Comparison of ENCODE assay signal across 15 mouse cellular contexts in the genomic region with DNA sequence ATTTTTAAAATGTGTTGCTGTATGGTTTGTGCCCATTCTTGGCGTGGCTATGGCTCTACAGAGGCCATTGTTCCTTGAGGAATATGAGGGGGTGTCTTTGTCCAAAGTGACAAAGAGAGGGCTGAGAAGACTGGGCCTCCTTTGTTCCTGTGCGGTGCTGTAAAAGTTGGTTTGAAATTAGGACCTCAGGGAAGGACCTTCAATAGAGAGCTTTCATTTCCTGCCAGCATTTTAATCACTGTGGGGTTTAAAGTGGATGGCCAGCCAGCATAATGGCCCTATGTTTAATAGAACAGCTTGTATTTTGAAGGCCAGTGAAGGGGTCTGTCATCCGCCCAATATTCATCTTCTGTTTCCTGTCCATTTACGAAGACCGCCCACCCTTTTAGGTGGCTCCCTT.
DNase-seq lines count a peak whose midpoint lies in the region; ATAC-seq lines count a peak whose summit lies in the region.
"Had no signal": no experiment of that assay in that cellular context is flagged by ENCODE, and none has a peak within 500 bp of the region (broad histone marks: within the 10 kb centered on the region; RNA-seq: fewer than 3 reads in every experiment).

No protein-coding gene starts in this region.

- H3K9ac ChIP-seq in lung, embryonic 16.5 days (ENCODE audit: low read length) = no peak overlapping the region
- H3K9ac ChIP-seq: heart, embryonic 12.5 days; neural tube, embryonic 12.5 days had no signal

- H3K36me3 ChIP-seq in lung, embryonic 16.5 days (ENCODE audit: control insufficient read depth, insufficient read depth, low read length) = no peaks in the 10 kb centered on the region
- no peaks in the 10 kb centered on the region for H3K36me3 ChIP-seq in embryonic facial prominence, embryonic 10.5 days (replicated peaks)
- no peaks in the 10 kb centered on the region for H3K36me3 ChIP-seq in limb, embryonic 10.5 days
- H3K36me3 ChIP-seq: heart, embryonic 12.5 days; neural tube, embryonic 12.5 days had no signal

- no peak overlapping the region for H3K4me3 ChIP-seq in lung, embryonic 16.5 days (ENCODE audit: low read length)
- no peak overlapping the region for H3K4me3 ChIP-seq in embryonic facial prominence, embryonic 10.5 days
- no peak overlapping the region for H3K4me3 ChIP-seq in limb, embryonic 10.5 days
- H3K4me3 ChIP-seq: heart, embryonic 12.5 days; neural tube, embryonic 12.5 days had no signal

- no peak overlapping the region for H3K4me2 ChIP-seq in lung, embryonic 16.5 days (ENCODE audit: low read depth, low read length)
- H3K4me2 ChIP-seq: heart, embryonic 12.5 days; neural tube, embryonic 12.5 days had no signal

- no peaks in the 10 kb centered on the region for H3K27me3 ChIP-seq in lung, embryonic 16.5 days (ENCODE audit: control insufficient read depth, insufficient read depth, low read depth, low read length)
- H3K27me3 ChIP-seq in embryonic facial prominence, embryonic 10.5 days (replicated peaks; ENCODE audit: low read depth, poor library complexity, severe bottlenecking) = peaks cover 24% of the 10 kb centered on the region
- peaks cover 14% of the 10 kb centered on the region for H3K27me3 ChIP-seq in limb, embryonic 10.5 days (ENCODE audit: low read depth, poor library complexity, severe bottlenecking)
- H3K27me3 ChIP-seq: neural tube, embryonic 12.5 days had no signal

- no peak for ATAC-seq in lung, embryonic 16.5 days (ENCODE audit: low read depth)
- ATAC-seq: inflammation-experienced regulatory T-cells, adult 6 months had no signal

- DNase-seq in heart, adult 11 months = peak; percentile 74
- DNase-seq in heart, adult 18-20 months = no peak
- no peak for DNase-seq in lung, postnatal 4 days
- DNase-seq in embryonic facial prominence, embryonic 10.5 days (ENCODE audit: low spot score) = no peak
- DNase-seq in limb, embryonic 10.5 days (ENCODE audit: low spot score) = no peak
- no peak for DNase-seq in urinary bladder, adult 18-20 months (ENCODE audit: low spot score in 2 of 2)
- no peak for DNase-seq in thymus, postnatal 4 days
- DNase-seq: adrenal gland, adult 8-10 months; lung, postnatal 14 days; right cerebral cortex, postnatal 4 days; thymus, adult 18-20 months had no signal

- H3K9me3 ChIP-seq in lung, embryonic 16.5 days (ENCODE audit: control insufficient read depth, low read length) = no peaks in the 10 kb centered on the region
- H3K9me3 ChIP-seq in embryonic facial prominence, embryonic 10.5 days = no peaks in the 10 kb centered on the region
- H3K9me3 ChIP-seq in limb, embryonic 10.5 days (replicated peaks) = no peaks in the 10 kb centered on the region
- H3K9me3 ChIP-seq: heart, embryonic 12.5 days; neural tube, embryonic 12.5 days had no signal

- 50% methylated on average over 5 of the region's 5 CpGs for WGBS in lung, embryonic 16.5 days
- WGBS in embryonic facial prominence, embryonic 10.5 days = 47% methylated on average over 5 of the region's 5 CpGs
- 77% methylated on average over 5 of the region's 5 CpGs for WGBS in limb, embryonic 10.5 days

- H3K4me1 ChIP-seq in lung, embryonic 16.5 days (replicated peaks; ENCODE audit: control insufficient read depth, insufficient read depth, low read length) = peaks cover 47% of the 10 kb centered on the region
- H3K4me1 ChIP-seq in embryonic facial prominence, embryonic 10.5 days = peaks cover 76% of the 10 kb centered on the region
- H3K4me1 ChIP-seq in limb, embryonic 10.5 days = peaks cover 80% of the 10 kb centered on the region

- H3K27ac ChIP-seq in lung, embryonic 16.5 days (ENCODE audit: low read length) = peak overlapping the region; percentile 68
- H3K27ac ChIP-seq in embryonic facial prominence, embryonic 10.5 days (replicated peaks) = peak overlapping the region; percentile 32
- H3K27ac ChIP-seq in limb, embryonic 10.5 days = peak overlapping the region; percentile 66; the same call in 1 of the 2 replicates
- H3K27ac ChIP-seq: neural tube, embryonic 12.5 days had no signal
